Mouse (Mus musculus) myocyte (in vitro differentiated cells): Measurements from ENCODE around the gene Csnk2b.
A peak's percentile ranks its signal among the peaks of the same experiment; 100 is the strongest.

Experiments used
- CEBPB ChIP-seq: IDR thresholded peaks from 2 replicates; pipeline ENCODE4 v1.6.1; 2011; ENCODE audit warnings: mild to moderate bottlenecking, moderate library complexity; ENCODE audit not compliant: poor library complexity, insufficient read depth, severe bottlenecking
- E2F4 ChIP-seq: IDR thresholded peaks from one replicate; pipeline ENCODE4 v1.6.1; 2011; ENCODE audit warnings: mild to moderate bottlenecking, control low read depth, moderate library complexity; ENCODE audit not compliant: insufficient read depth
- MYOD1 ChIP-seq, 3 experiments: IDR thresholded peaks; one replicate each; pipeline ENCODE4 v1.6.1; 2011; ENCODE audit warnings: control low read depth in 2 of 3, low read depth in 2 of 3, mild to moderate bottlenecking in 2 of 3, moderate library complexity in 1 of 3; ENCODE audit not compliant: insufficient read length in 2 of 3, control insufficient read depth in 1 of 3
- POLR2A ChIP-seq: IDR thresholded peaks from one replicate; pipeline ENCODE4 v1.6.1; 2011; ENCODE audit warnings: low read depth, mild to moderate bottlenecking, control low read depth, moderate library complexity; ENCODE audit not compliant: insufficient read length
- POLR2AphosphoS2 ChIP-seq: IDR thresholded peaks from one replicate; pipeline ENCODE4 v1.6.1; 2011; ENCODE audit warnings: low read depth, control low read depth; ENCODE audit not compliant: insufficient read length
- REST ChIP-seq: IDR thresholded peaks from one replicate; pipeline ENCODE4 v1.6.1; 2011; ENCODE audit warnings: mild to moderate bottlenecking, control low read depth, moderate library complexity; ENCODE audit not compliant: insufficient read depth, insufficient read length
- SRF ChIP-seq: IDR thresholded peaks from one replicate; pipeline ENCODE4 v1.6.1; 2011; ENCODE audit warnings: low read depth; ENCODE audit not compliant: control insufficient read depth, insufficient read length
- TCF3 ChIP-seq: IDR thresholded peaks from one replicate; pipeline ENCODE4 v1.6.1; 2011; ENCODE audit warnings: low read depth, control low read depth; ENCODE audit not compliant: insufficient read length
- USF1 ChIP-seq: IDR thresholded peaks from one replicate; pipeline ENCODE4 v1.6.1; 2011; ENCODE audit warnings: low read depth, mild to moderate bottlenecking, control low read depth, moderate library complexity

DNA sequence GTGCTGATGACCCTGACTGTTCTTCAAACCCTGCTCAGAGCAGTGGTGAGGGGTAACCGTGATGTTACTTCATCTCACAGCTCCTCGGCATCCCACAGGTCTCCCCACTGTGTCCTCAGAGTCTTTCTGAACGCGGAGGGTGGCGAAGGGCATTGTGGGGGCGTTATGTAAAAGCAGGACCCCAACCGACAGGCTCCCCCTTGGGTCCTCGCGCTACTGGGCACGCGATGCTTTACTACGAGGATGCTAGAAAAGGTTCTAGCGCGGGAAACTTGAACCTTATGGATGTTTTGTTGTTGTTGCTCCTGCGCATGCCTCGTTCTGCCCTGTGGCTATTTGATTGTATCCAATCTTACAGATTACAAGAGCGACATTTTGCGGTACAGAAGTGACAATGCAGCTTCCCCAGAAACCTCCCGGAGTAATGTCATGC, at the start of gene Csnk2b:
- no peak for TF ChIP-seq POLR2A
- TF ChIP-seq CEBPB = no peak
- TF ChIP-seq USF1 = no peak
- TF ChIP-seq E2F4 = peak; percentile 74
- no peak for TF ChIP-seq POLR2AphosphoS2
- no peak for TF ChIP-seq REST
- TF ChIP-seq SRF = no peak
- TF ChIP-seq TCF3 = no peak
- no peak for TF ChIP-seq MYOD1 (IDR thresholded peaks at IDR 0.05; ENCODE audit: control insufficient read depth in 1 of 3, insufficient read length in 2 of 3, low read depth in 2 of 3)
